Mouse (Mus musculus): ENCODE measurements at regions not wholly inside any gene's neighbourhood (a gene's known extent, or its start where the extent isn't known, plus 50 kb on each side); places are given as distances from the start of the nearest gene placed in this dataset.

DNA sequence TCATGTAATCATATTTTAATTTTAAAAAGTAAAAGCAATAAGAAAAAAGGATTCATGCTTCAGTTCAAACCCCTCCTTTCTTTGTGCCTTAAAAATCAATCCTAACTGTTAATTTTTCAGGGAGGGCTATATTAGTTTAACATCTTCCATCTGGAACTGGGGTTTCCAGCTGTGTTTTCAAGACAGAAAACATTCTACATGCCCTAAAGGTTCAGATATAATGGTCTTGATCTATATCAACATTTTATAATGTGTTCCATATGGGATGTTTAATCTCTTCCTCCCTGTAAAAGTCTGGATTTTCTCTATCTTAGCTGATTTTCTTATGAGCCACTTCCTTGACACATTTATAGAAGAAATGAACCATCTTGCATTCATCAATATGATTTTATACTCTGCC, 205.9 kb upstream of the Grm7 start:
- no peak for DNase-seq (ENCODE audit: low spot score in 2 of 2)

DNA sequence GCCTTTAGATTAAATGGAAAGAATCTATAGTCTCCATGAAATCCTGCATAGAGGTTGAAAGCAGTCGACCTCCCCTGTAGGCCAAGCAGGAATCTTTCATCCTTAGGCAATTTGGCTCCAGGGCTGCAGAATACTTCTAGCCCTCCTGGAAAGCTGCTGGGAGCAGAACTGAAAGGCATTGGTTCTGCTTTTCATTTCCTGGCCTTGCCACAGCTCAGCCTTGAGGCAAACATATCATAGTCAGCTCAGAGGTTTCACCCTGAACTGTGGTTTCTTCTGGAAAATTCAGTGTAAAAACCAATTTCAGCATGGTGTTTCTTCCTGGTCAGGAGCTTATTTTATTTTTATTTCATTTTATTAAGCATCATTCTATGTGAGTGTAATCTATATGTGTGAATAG, 182.0 kb upstream of the Grm7 start:
- no peak for DNase-seq (ENCODE audit: low spot score in 2 of 2)

GRCm38 (mm10) chr6:110467661-110468060, 177.7 kb upstream of the Grm7 start:
- no peak for DNase-seq (ENCODE audit: low spot score in 2 of 2)

DNA sequence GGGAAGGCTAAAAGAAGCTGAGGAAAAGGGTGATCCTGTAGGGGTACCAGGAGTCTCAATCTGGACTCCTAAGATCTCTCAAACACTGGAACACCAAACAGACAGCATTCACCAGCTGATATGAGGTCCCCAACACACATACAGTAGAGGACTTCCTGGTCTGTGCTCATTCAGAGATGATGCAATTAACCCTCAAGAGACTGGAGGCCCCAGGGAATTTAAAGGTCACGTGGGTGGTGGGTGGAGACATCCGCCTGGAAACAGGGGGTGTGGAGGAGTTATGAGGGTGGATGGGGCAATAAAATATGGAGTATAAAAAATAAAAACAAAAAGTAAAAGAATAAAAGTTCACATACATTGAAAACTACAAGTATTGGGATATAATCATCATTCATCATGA, 139.5 kb upstream of the Grm7 start:
- no peak for DNase-seq (ENCODE audit: low spot score in 2 of 2)

- no peak for DNase-seq (ENCODE audit: low spot score in 2 of 2)
Measured at GRCm38 (mm10) chr6:110510494-110510893, 134.9 kb upstream of the Grm7 start.

GRCm38 (mm10) chr6:110538731-110539191, 106.6 kb upstream of the Grm7 start:
- peak in 1 of 2 experiments; percentile 21 for DNase-seq (ENCODE audit: low spot score in 2 of 2)

DNA sequence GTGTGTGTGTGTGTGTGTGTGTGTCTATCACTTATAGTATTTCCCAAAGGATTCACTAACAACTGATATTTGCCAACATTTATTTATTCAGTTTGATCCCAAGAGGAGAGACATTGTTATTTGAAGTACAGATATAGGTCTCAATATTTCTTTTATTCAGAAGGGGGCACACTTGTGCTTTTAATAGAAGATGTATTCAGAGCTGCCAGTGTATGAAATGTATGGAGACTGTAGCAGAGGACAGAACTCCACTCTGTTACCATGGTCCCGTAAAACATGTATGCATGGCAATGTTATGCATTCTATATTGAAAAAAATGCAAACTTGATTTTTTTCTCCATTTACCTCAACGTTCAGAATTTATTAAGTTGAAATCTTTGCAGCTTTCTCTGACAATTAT, 99.8 kb upstream of the Grm7 start:
- no peak for DNase-seq (ENCODE audit: low spot score in 2 of 2)

GRCm38 (mm10) chr6:110554847-110555246, 90.5 kb upstream of the Grm7 start:
- DNase-seq (ENCODE audit: low spot score in 2 of 2): no peak

DNA sequence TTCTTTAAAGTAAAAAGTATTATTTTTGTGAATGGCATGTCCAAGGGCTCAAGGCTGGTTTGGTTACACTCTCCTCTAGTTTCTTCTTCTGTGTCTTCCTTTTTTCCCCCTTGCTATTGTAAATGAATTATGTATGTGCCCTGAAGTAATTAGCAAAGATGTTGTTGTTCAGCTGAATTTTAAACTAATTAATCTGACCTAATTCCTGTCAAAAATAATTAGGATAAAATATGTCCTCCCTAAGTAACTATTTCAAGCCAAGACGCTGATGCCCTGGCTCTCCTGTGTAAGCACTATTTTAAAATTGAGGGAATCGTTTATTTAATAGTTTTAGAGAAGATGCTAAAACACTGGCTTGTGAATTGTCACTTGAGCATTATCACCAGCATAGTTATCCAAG, 85.7 kb upstream of the Grm7 start:
- DNase-seq (ENCODE audit: low spot score in 2 of 2): no peak

- DNase-seq (ENCODE audit: low spot score in 2 of 2): no peak
Measured at GRCm38 (mm10) chr6:110560426-110560825, 85.0 kb upstream of the Grm7 start.

GRCm38 (mm10) chr6:110577216-110577615, 68.2 kb upstream of the Grm7 start:
- DNase-seq (ENCODE audit: low spot score in 2 of 2): no peak

Data from frontal cortex, postnatal 25 days (tissue).